Mouse (Mus musculus): ENCODE data around the gene Cmip.
"Not testable (repeated sequence)": the region's sequence is repeated elsewhere in the genome, so short reads cannot be mapped to it uniquely, and the experiment has no call there.

Cmip gene

GRCm38 (mm10) chr8:117387642-117388041, 130.8 kb downstream of the Cmip start:
- DNase-seq, result no peak

- DNase-seq, result no peak
Measured at GRCm38 (mm10) chr8:117388370-117388769, 131.5 kb downstream of the Cmip start.

- DNase-seq, result no peak
Measured at GRCm38 (mm10) chr8:117393853-117394252, 137.0 kb downstream of the Cmip start.

- DNase-seq, result no peak
Measured at GRCm38 (mm10) chr8:117395055-117395454, 138.2 kb downstream of the Cmip start.

- DNase-seq, result no peak
Measured at GRCm38 (mm10) chr8:117396884-117397283, 140.0 kb downstream of the Cmip start.

- DNase-seq, result no peak
Measured at GRCm38 (mm10) chr8:117397751-117398150, 140.9 kb downstream of the Cmip start.

GRCm38 (mm10) chr8:117399229-117399628, 142.4 kb downstream of the Cmip start:
- no peak for DNase-seq

- no peak for DNase-seq
Measured at GRCm38 (mm10) chr8:117400820-117401219, 144.0 kb downstream of the Cmip start.

- DNase-seq, result no peak
Measured at GRCm38 (mm10) chr8:117401880-117402279, 145.0 kb downstream of the Cmip start.

GRCm38 (mm10) chr8:117402911-117403704, 146.2 kb downstream of the Cmip start:
- no peak for DNase-seq

GRCm38 (mm10) chr8:117403705-117404476, 147.0 kb downstream of the Cmip start:
- no peak for DNase-seq

GRCm38 (mm10) chr8:117406081-117406480, 149.2 kb downstream of the Cmip start:
- no peak for DNase-seq

GRCm38 (mm10) chr8:117408634-117409033, 151.8 kb downstream of the Cmip start:
- DNase-seq, result no peak

GRCm38 (mm10) chr8:117409056-117409455, 152.2 kb downstream of the Cmip start:
- DNase-seq, result no peak

- no peak for DNase-seq
Measured at GRCm38 (mm10) chr8:117410391-117410790, 153.5 kb downstream of the Cmip start.

GRCm38 (mm10) chr8:117410901-117411300, 154.0 kb downstream of the Cmip start:
- DNase-seq, result no peak

GRCm38 (mm10) chr8:117412232-117412631, 155.4 kb downstream of the Cmip start:
- DNase-seq, result no peak

- DNase-seq, result no peak
Measured at GRCm38 (mm10) chr8:117417830-117418229, 161.0 kb downstream of the Cmip start.

- no peak for DNase-seq
Measured at GRCm38 (mm10) chr8:117420841-117421534, 164.1 kb downstream of the Cmip start.

- no peak for DNase-seq
Measured at GRCm38 (mm10) chr8:117421838-117422237, 165.0 kb downstream of the Cmip start.

GRCm38 (mm10) chr8:117422343-117422742, 165.5 kb downstream of the Cmip start:
- DNase-seq, result no peak

- no peak for DNase-seq
Measured at GRCm38 (mm10) chr8:117423029-117423428, 166.2 kb downstream of the Cmip start.

GRCm38 (mm10) chr8:117427816-117428215, 171.0 kb downstream of the Cmip start:
- not testable (repeated sequence) for DNase-seq
